Mouse (Mus musculus): ENCODE results near the gene Srgap2.

The Srgap2 gene

GRCm38 (mm10) chr1:131293221-131293921, 233.8 kb downstream of the Srgap2 start:
- in situ Hi-C loops (cut with MboI; ENCODE audit: low sequenced_read_pairs) = no loop called here

DNA sequence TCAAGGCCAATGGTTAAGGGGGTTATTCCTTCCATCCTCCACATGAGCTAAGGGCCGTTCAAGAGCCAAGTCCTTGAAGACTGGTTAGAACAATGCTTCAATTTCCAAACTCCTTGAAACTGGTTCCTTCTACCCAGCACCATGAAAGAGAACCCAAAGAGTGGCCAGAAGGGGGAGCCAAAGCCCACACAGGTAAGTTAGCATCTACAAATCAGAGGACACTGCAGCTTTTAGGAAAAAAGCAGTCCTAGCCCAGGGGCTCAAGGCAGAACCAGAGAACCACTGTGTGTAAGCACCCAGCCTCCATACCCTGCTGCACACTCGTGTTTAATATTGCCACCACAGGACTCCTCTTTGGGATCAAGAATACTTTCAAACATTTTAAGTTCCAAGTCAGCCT, 236.5 kb downstream of the Srgap2 start:
- in situ Hi-C loops (cut with MboI; ENCODE audit: low sequenced_read_pairs) = no loop called here

GRCm38 (mm10) chr1:131288938-131289337, 238.2 kb downstream of the Srgap2 start:
- in situ Hi-C loops (cut with MboI; ENCODE audit: low sequenced_read_pairs) = loop anchor here (10.0 kb wide), 1 partner anchor 266 kb away; no protein-coding TSS in a partner anchor

- in situ Hi-C loops (cut with MboI; ENCODE audit: low sequenced_read_pairs) = loop anchor here (10.0 kb wide), 1 partner anchor 268 kb away; no protein-coding TSS in a partner anchor
These were observed 239.9 kb downstream of the Srgap2 start for GRCm38 (mm10) chr1:131287267-131287666.

DNA sequence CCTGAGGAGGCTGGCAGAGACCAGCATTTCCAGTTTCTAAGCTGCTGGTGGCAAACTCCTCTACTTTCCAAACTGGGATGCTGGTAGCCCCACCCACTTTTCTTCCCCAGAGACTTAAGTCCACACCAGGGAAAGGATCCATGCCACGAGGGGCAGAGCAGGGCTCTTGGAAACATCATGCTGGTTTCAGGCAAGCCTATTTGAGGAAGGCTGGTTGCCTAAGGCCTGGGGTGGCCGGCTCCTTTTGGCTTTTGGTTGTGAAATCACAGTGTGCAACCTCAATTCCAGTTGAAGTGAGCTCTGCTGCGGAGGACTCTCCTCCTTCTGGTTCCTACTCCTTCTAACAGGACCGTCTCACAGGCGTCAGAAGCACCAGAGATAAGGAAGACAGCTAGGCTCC, 240.3 kb downstream of the Srgap2 start:
- in situ Hi-C loops (cut with MboI; ENCODE audit: low sequenced_read_pairs) = loop anchor here (10.0 kb wide), 1 partner anchor 268 kb away; no protein-coding TSS in a partner anchor

DNA sequence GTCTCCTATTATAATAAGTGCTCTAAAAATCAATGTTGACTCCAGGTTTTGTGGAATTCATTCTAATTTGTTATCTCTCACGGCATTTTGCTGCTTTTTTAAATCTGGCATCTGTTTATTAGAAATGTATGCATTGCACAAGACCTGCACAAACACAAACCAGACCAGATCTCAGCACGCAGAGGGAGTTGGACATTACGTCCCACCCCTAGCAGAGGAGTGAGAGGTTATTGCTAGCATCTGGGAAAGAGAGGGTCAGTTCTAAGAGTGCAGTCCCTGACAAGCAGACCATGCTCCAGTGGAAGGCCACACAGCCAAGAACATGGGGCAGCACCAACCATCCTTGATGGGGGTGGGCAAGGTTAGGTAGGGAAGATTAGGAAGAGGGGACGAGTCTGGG, 242.5 kb downstream of the Srgap2 start:
- in situ Hi-C loops (cut with MboI; ENCODE audit: low sequenced_read_pairs) = loop anchor here (10.0 kb wide), 1 partner anchor 270 kb away; no protein-coding TSS in a partner anchor

DNA sequence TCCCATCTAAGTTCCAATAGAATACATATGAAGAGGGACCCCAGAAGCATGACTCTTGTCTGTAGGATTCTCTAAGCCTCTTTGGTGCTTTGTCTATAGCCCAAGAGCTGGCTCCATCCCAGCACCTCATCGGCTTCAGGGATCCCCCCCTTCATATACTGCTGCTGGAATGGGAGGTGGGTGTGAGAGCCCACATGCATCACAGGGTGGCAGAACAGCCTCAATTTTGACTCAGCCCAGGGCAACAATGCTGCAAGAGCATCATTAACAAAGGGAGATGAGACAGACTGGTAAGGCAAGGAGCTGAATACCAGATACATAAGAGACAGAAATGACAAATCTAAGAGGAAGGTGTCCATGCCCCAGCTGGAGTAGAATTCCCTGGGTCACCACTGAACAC, 243.0 kb downstream of the Srgap2 start:
- in situ Hi-C loops (cut with MboI; ENCODE audit: low sequenced_read_pairs) = loop anchor here (10.0 kb wide), 1 partner anchor 271 kb away; no protein-coding TSS in a partner anchor

- in situ Hi-C loops (cut with MboI; ENCODE audit: low sequenced_read_pairs) = loop anchor here (10.0 kb wide), 1 partner anchor 273 kb away; no protein-coding TSS in a partner anchor
These were observed 245.4 kb downstream of the Srgap2 start for GRCm38 (mm10) chr1:131281731-131282130.

GRCm38 (mm10) chr1:131280280-131280679, 246.9 kb downstream of the Srgap2 start:
- in situ Hi-C loops (cut with MboI; ENCODE audit: low sequenced_read_pairs) = loop anchor here (10.0 kb wide), 1 partner anchor 275 kb away; no protein-coding TSS in a partner anchor

DNA sequence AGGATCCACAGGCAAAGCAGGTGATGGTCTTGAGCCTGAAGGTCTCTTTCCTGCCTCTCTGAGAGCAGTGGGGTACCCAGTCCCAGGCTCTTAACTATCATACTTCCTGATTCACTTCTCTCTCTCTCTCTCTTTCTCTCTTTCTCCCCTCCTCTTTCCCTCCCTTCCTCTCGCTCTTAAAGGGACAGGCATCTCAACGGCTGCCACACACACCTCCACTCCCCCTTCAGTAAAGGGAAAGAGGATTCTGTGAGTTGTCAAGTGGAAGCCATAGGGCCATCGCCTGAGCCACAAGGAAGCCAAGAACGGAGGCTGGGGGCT, 247.7 kb downstream of the Srgap2 start, which contains the start of gene Ikbke:
Gene Ikbke (minus strand): TSS at position 151 of the 321 bp plus-strand sequence.
- in situ Hi-C loops (cut with MboI; ENCODE audit: low sequenced_read_pairs) = no loop called here

DNA sequence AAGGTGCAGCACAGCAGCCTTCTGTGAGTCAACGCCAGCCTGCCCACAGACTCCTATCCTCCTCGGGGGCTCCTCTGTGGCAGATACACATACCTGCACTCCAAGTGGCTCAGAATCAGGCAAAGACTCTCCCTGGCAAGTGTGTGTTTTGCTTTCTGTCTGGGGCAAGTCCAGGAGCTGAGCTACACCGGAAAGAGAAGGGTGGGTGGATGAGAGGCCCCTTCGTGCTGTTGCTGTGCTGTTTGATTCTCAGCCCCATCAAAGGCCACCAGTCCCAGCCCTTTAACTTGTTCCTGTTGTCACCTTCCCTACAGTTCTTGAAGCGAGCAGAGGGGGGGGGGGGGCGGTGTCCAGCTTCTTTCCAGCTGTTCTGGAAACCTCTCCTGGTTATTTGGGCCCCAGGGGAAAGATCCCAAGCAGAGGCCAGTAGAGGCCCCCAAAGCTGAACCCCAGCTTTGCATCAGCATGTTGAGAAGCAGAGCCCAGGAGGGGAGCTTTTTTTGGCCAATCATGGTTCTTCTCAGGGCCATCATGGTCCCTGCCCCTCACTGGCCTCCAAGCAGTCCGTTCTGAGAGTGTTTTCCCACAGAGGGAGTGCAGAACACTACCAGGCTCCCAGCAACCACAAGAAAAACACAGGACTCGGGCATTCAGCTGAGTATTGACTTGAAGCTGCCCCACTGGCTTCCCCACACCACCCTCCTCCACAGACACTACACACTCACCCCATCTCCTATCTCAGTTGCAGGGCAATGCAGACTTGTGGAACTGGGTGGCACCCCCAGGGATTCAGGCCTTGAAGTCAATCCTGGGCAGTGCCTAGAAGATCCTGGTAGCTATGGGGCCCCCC, 248.3 kb downstream of the Srgap2 start:
- in situ Hi-C loops (cut with MboI; ENCODE audit: low sequenced_read_pairs) = no loop called here

- in situ Hi-C loops (cut with MboI; ENCODE audit: low sequenced_read_pairs) = no loop called here
These were observed 250.3 kb downstream of the Srgap2 start for GRCm38 (mm10) chr1:131276831-131277230.

DNA sequence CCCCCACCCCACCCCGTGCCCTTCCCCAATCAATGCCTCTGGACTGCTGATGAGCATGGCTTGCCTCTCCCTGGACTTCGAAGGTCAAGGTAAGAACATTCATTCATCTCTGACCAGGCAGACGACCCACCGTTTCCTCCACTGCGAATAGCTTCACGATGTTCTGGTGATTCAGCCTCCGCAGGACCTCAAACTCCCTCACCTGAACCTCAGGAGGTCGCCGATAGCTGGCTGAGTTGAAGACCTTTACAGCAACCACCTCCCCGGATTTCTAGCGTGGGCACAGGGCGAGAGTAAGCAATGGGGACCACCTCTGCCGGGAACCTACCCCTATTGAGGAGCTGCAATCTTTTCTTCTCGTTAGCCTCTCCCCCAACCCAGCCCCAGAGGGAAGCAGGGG, 251.6 kb downstream of the Srgap2 start:
- in situ Hi-C loops (cut with MboI; ENCODE audit: low sequenced_read_pairs) = no loop called here

DNA sequence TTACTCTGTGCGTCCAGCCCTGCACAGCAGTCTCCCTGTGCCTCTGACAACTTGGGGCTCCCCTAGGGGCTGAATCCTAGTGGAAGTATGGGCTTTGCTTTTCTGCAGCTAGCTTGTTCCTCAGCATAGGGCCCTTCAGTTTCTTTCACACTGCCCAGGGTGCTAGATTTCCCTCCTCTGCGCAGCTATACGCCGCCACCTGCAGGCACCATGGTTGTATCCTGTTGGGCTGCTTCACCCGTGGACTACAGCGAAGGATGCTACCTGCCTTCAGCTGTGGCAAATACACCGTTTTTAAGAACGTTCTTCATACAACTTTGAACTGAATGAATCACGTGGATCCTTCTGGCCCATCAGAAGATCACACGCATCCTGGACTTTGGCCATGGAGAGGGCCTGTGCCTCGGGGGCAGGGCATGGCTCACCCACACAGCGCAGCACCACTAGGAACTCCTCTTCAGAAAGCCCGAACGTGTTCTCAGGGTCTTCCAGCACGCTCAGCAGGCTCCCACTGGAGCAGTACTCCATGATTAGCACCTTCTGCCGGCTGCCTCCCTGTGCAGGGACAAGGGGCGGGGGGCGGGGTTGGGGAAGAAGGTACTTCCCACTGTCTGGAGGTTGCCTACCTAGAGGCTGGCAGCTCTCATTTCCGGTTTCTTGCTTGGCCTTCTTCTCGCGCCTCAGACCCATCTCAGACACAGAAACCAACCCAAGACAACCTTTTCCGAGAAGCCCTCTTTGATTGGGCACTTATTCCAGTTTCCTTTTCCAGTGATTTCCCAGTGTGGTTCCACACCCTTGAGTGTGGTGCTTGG, 252.2 kb downstream of the Srgap2 start:
- in situ Hi-C loops (cut with MboI; ENCODE audit: low sequenced_read_pairs) = no loop called here

- in situ Hi-C loops (cut with MboI; ENCODE audit: low sequenced_read_pairs) = no loop called here
These were observed 257.2 kb downstream of the Srgap2 start for GRCm38 (mm10) chr1:131269797-131270578.

DNA sequence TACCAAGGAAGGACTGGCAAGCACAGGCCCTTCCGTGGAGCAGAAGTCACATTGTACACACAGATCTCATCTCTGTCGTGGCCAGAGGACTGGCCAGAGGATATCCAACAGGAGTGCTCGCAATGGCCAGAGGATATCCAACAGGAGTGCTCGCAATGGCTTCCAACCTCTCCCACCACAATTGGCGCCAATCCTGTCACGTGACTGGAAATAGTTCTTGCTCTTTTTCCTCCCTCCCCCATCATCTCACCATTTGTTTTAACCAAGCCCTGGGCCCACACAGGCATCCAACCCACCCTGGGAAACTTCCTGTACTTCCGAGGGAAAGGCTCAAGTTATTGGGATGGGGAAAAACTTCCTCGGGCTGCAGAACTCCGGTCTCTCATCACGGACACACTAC, 258.4 kb downstream of the Srgap2 start:
- in situ Hi-C loops (cut with MboI; ENCODE audit: low sequenced_read_pairs) = no loop called here

GRCm38 (mm10) chr1:131263905-131264304, 263.2 kb downstream of the Srgap2 start:
- in situ Hi-C loops (cut with MboI; ENCODE audit: low sequenced_read_pairs) = no loop called here

- in situ Hi-C loops (cut with MboI; ENCODE audit: low sequenced_read_pairs) = no loop called here
These were observed 266.9 kb downstream of the Srgap2 start for GRCm38 (mm10) chr1:131260309-131260656.

GRCm38 (mm10) chr1:131259632-131260308, 267.4 kb downstream of the Srgap2 start:
- in situ Hi-C loops (cut with MboI; ENCODE audit: low sequenced_read_pairs) = loop anchor here (5.0 kb wide), 1 partner anchor 77 kb away; no protein-coding TSS in a partner anchor
